Mouse (Mus musculus): ENCODE results near the gene Topbp1. TPM values are rescaled to one million over a fixed set of nuclear protein-coding genes. Genes with fewer than 3 reads are reported as not detected.

The Topbp1 gene
- polyA plus RNA-seq (2012): 2.6 and 3.9 TPM in 2 replicates

DNA sequence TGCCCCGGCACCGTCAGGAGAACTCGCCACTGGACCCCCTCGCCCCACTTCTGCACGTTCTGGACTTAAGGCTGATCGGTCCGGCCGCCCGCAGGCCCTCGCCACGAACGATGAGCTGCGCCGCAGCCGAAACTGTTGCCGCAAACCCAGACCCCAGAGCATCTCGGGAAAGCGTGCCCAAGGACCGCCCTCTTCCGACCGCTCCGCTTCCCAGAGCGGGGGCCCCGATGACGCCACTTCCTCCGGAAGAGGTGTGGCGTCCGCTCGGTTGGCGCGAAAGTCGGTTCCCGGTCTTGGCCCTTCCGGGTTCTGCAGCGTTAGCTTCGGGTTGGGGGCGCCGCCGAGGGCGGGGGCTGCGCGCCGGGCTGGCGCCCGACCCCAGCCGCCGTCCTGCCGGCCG lies at the start of gene Topbp1, which contains the start of gene 1300017J02Rik:
Topbp1 (plus strand) TSS at position 289 of the 400 bp plus-strand sequence.
1300017J02Rik (minus strand) TSS at position 156 of the 400 bp plus-strand sequence.
- Histone ChIP-seq H3K27me3 (ENCODE audit: control insufficient read depth) (no peaks in the 10 kb centered on the region), H3K9me3 (ENCODE audit: control insufficient read depth, low read length) (no peaks in the 10 kb centered on the region), H3K36me3 (ENCODE audit: control insufficient read depth) (peaks cover 42% of the 10 kb centered on the region), H3K4me1 (ENCODE audit: control insufficient read depth) (peaks cover 55% of the 10 kb centered on the region), H3K4me3 (replicated peaks) (peak within 1 kb of the TSS; percentile 73)
- TF ChIP-seq TAL1 (IDR thresholded peaks at IDR 0.05; ENCODE audit: low read length) (no peak), GATA1 (IDR thresholded peaks at IDR 0.05; ENCODE audit: low read length) (no peak)

GRCm38 (mm10) chr9:103265778-103266177 lies 39.2 kb upstream of the Topbp1 start:
- Histone ChIP-seq H3K36me3 (ENCODE audit: control insufficient read depth) (peaks cover 96% of the 10 kb centered on the region), H3K4me3 (replicated peaks) (no peak overlapping the region), H3K9me3 (ENCODE audit: control insufficient read depth, low read length) (peaks cover 6% of the 10 kb centered on the region), H3K4me1 (ENCODE audit: control insufficient read depth) (no peaks in the 10 kb centered on the region), H3K27me3 (ENCODE audit: control insufficient read depth) (no peaks in the 10 kb centered on the region)
- TF ChIP-seq GATA1 (IDR thresholded peaks at IDR 0.05; ENCODE audit: low read length): no peak
- TF ChIP-seq TAL1 (IDR thresholded peaks at IDR 0.05; ENCODE audit: low read length): no peak

- H3K27me3 ChIP-seq (ENCODE audit: control insufficient read depth): no peaks in the 10 kb centered on the region
- peaks cover 3% of the 10 kb centered on the region for H3K9me3 ChIP-seq (ENCODE audit: control insufficient read depth, low read length)
- H3K4me3 ChIP-seq (replicated peaks): no peak overlapping the region
- H3K36me3 ChIP-seq (ENCODE audit: control insufficient read depth): peaks cover 97% of the 10 kb centered on the region
- H3K4me1 ChIP-seq (ENCODE audit: control insufficient read depth): peaks cover 20% of the 10 kb centered on the region
- TF ChIP-seq TAL1 (IDR thresholded peaks at IDR 0.05; ENCODE audit: low read length) (no peak), GATA1 (IDR thresholded peaks at IDR 0.05; ENCODE audit: low read length) (no peak)
Measured at GRCm38 (mm10) chr9:103271104-103271503, 33.9 kb upstream of the Topbp1 start.

DNA sequence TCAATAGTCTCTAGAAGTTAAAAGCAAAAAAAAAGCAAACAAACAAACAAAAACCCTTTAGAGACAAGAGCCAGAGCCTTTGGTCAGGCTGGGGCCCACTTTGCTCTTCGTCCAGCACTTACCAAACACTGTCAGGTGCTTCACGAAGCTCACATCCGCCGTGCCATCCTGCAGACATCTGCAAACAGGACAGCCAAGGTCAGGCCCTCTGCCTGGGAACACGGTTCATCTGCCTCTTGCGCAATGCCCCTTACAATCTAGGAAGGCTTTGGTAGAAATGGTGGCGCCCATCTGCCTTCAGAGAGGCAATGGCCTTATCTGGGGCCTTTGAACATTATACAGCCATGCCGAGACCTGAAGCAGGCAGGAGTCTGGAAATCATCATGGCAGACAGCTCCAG lies 30.2 kb upstream of the Topbp1 start:
- H3K4me3 ChIP-seq (replicated peaks): no peak overlapping the region
- peaks cover 96% of the 10 kb centered on the region for H3K36me3 ChIP-seq (ENCODE audit: control insufficient read depth)
- H3K4me1 ChIP-seq (ENCODE audit: control insufficient read depth): peaks cover 39% of the 10 kb centered on the region
- H3K9me3 ChIP-seq (ENCODE audit: control insufficient read depth, low read length): no peaks in the 10 kb centered on the region
- no peaks in the 10 kb centered on the region for H3K27me3 ChIP-seq (ENCODE audit: control insufficient read depth)
- TF ChIP-seq TAL1 (IDR thresholded peaks at IDR 0.05; ENCODE audit: low read length): no peak
- TF ChIP-seq GATA1 (IDR thresholded peaks at IDR 0.05; ENCODE audit: low read length): no peak

DNA sequence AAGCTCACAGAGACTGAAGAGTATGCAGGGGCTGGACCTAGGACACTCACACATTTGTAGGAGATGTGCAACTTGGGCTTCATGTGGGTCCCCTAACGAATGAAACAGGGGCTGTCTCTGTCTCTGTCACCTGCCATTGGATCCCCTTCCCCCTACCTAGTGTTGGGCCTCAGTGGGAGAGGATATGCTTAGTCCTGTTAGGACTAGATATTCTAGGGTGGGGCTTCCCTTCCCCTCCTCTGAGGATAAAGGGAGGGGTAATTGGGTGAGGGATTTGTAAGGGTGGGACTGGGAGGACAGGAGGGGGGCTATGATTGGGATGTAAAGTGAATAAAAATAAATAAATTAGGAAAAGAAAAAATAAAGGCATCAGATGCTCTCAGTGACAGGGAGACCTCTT lies 29.3 kb upstream of the Topbp1 start:
- TF ChIP-seq TAL1 (IDR thresholded peaks at IDR 0.05; ENCODE audit: low read length) (no peak), GATA1 (IDR thresholded peaks at IDR 0.05; ENCODE audit: low read length) (no peak)
- Histone ChIP-seq H3K9me3 (ENCODE audit: control insufficient read depth, low read length) (no peaks in the 10 kb centered on the region), H3K27me3 (ENCODE audit: control insufficient read depth) (no peaks in the 10 kb centered on the region), H3K36me3 (ENCODE audit: control insufficient read depth) (peaks cover 99% of the 10 kb centered on the region), H3K4me1 (ENCODE audit: control insufficient read depth) (peaks cover 42% of the 10 kb centered on the region), H3K4me3 (replicated peaks) (no peak overlapping the region)

- H3K4me1 ChIP-seq (ENCODE audit: control insufficient read depth): peaks cover 42% of the 10 kb centered on the region
Measured at GRCm38 (mm10) chr9:103276876-103277275, 28.1 kb upstream of the Topbp1 start.

GRCm38 (mm10) chr9:103286396-103286795 lies 18.6 kb upstream of the Topbp1 start:
- Histone ChIP-seq H3K36me3 (ENCODE audit: control insufficient read depth) (peaks cover 57% of the 10 kb centered on the region), H3K4me3 (replicated peaks) (peak overlapping the region; percentile 69), H3K27me3 (ENCODE audit: control insufficient read depth) (no peaks in the 10 kb centered on the region), H3K4me1 (ENCODE audit: control insufficient read depth) (peaks cover 75% of the 10 kb centered on the region), H3K9me3 (ENCODE audit: control insufficient read depth, low read length) (no peaks in the 10 kb centered on the region)
- TF ChIP-seq GATA1 (IDR thresholded peaks at IDR 0.05; ENCODE audit: low read length) (no peak), TAL1 (IDR thresholded peaks at IDR 0.05; ENCODE audit: low read length) (no peak)

More at GRCm38 (mm10) chr9:103276876-103277275, 28.1 kb upstream of the Topbp1 start:
- H3K36me3 ChIP-seq (ENCODE audit: control insufficient read depth): peaks cover 99% of the 10 kb centered on the region
- no peaks in the 10 kb centered on the region for H3K27me3 ChIP-seq (ENCODE audit: control insufficient read depth)
- H3K9me3 ChIP-seq (ENCODE audit: control insufficient read depth, low read length): no peaks in the 10 kb centered on the region
- H3K4me3 ChIP-seq (replicated peaks): no peak overlapping the region
- TF ChIP-seq GATA1 (IDR thresholded peaks at IDR 0.05; ENCODE audit: low read length) (no peak), TAL1 (IDR thresholded peaks at IDR 0.05; ENCODE audit: low read length) (no peak)

- peak overlapping the region; percentile 69 for H3K4me3 ChIP-seq (replicated peaks)
- no peak for TF ChIP-seq GATA1 (IDR thresholded peaks at IDR 0.05; ENCODE audit: low read length)
- TF ChIP-seq TAL1 (IDR thresholded peaks at IDR 0.05; ENCODE audit: low read length): no peak
- H3K9me3 ChIP-seq (ENCODE audit: control insufficient read depth, low read length): no peaks in the 10 kb centered on the region
- no peaks in the 10 kb centered on the region for H3K27me3 ChIP-seq (ENCODE audit: control insufficient read depth)
- peaks cover 75% of the 10 kb centered on the region for H3K4me1 ChIP-seq (ENCODE audit: control insufficient read depth)
- H3K36me3 ChIP-seq (ENCODE audit: control insufficient read depth): peaks cover 52% of the 10 kb centered on the region
Measured at GRCm38 (mm10) chr9:103286901-103287422, 18.1 kb upstream of the Topbp1 start.

GRCm38 (mm10) chr9:103287840-103288488 lies 17.1 kb upstream of the Topbp1 start:
- Histone ChIP-seq H3K4me1 (ENCODE audit: control insufficient read depth) (peaks cover 66% of the 10 kb centered on the region), H3K36me3 (ENCODE audit: control insufficient read depth) (peaks cover 43% of the 10 kb centered on the region), H3K4me3 (replicated peaks) (peak overlapping the region; percentile 69), H3K9me3 (ENCODE audit: control insufficient read depth, low read length) (no peaks in the 10 kb centered on the region), H3K27me3 (ENCODE audit: control insufficient read depth) (no peaks in the 10 kb centered on the region)
- TF ChIP-seq TAL1 (IDR thresholded peaks at IDR 0.05; ENCODE audit: low read length) (peak; percentile 82), GATA1 (IDR thresholded peaks at IDR 0.05; ENCODE audit: low read length) (peak; percentile 89)

Measured in erythroblast, embryonic 14.5 days (primary cell).